Mouse (Mus musculus) small intestine, adult 2 months (tissue): ENCODE measurements around the gene Irf2bp1. TPM values are rescaled to one million over a fixed set of nuclear protein-coding genes. Genes with fewer than 3 reads are reported as not detected.

Experiments
- H3K27ac ChIP-seq: fragments of 200-500 bp; 2 replicates; pipeline ENCODE4 v1.5.1; 2012; ENCODE audit warnings: low read depth, low read length, control low read depth, inconsistent platforms; ENCODE audit not compliant: insufficient read depth
- H3K27me3 ChIP-seq: fragments of 200-500 bp; 2 replicates; pipeline ENCODE4 v1.6.1; 2012; ENCODE audit warnings: mild to moderate bottlenecking, moderate library complexity, low read length, inconsistent platforms; ENCODE audit not compliant: control insufficient read depth, insufficient read depth
- H3K36me3 ChIP-seq: fragments of 200-500 bp; 2 replicates; pipeline ENCODE4 v1.6.1; 2012; ENCODE audit warnings: mild to moderate bottlenecking, low read length, control low read depth, inconsistent platforms; ENCODE audit not compliant: control insufficient read depth, insufficient read depth
- H3K4me1 ChIP-seq: fragments of 200-500 bp; 2 replicates; pipeline ENCODE4 v1.6.1; 2012; ENCODE audit warnings: low read length, inconsistent platforms, mixed read lengths; ENCODE audit not compliant: control insufficient read depth, insufficient read depth, insufficient read length
- H3K4me3 ChIP-seq: fragments of 200-500 bp; 2 replicates; pipeline ENCODE4 v1.5.1; 2012; ENCODE audit warnings: low read depth, mild to moderate bottlenecking, control low read depth, inconsistent platforms, low read length, moderate library complexity
- CTCF ChIP-seq: fragments of 200-500 bp; IDR thresholded peaks from 2 replicates; pipeline ENCODE4 v1.5.1; 2012; ENCODE audit warnings: low read depth, mild to moderate bottlenecking, control low read depth, inconsistent platforms, low read length, moderate library complexity, mixed read lengths; ENCODE audit not compliant: insufficient replicate concordance, insufficient read length; ENCODE audit errors: extremely low read depth
- POLR2A ChIP-seq: fragments of 200-500 bp; IDR thresholded peaks from 2 replicates; pipeline ENCODE4 v1.6.1; 2012; ENCODE audit warnings: low read depth, mild to moderate bottlenecking, control low read depth, inconsistent platforms, low read length, moderate library complexity
- WGBS: fragments of 180-500 bp; shearing (Covaris S2); methylation state at CpG from one replicate; pipeline ENCODE4 v1.1.7; 2018; 5-methylcytosine and 5-hydroxymethylcytosine counted together
- polyA plus RNA-seq: library from polyadenylated mRNA; depleted of rRNA; stranded (reverse); fragments of >200 nt; gene quantifications from 2 replicates; pipeline ENCODE4 v1.2.3, GENCODE M21; 2012; rRNA removed

Gene Irf2bp1
- polyA plus RNA-seq = 17.0 and 25.8 TPM in 2 replicates

- peaks cover 7% of the 10 kb centered on the region; the same call in 1 of the 2 replicates for H3K36me3 ChIP-seq
- peaks cover 30% of the 10 kb centered on the region for H3K4me1 ChIP-seq
- under 1% methylated on average over 90 of the region's 90 CpGs for WGBS
- no peaks in the 10 kb centered on the region for H3K27me3 ChIP-seq
- TF ChIP-seq CTCF = no peak
- peak; percentile 90 for TF ChIP-seq POLR2A
- H3K4me3 ChIP-seq = peak within 1 kb of the TSS; percentile 97
- peak within 1 kb of the TSS; percentile 95 for H3K27ac ChIP-seq
Measured at GRCm38 (mm10) chr7:19003902-19004630, at the start of gene Irf2bp1. TSS of gene Irf2bp1 (plus strand) at chr7:19004044.

GRCm38 (mm10) chr7:18957569-18958383 lies 46.1 kb upstream of the Irf2bp1 start:
- 1% methylated on average over 104 of the region's 107 CpGs for WGBS
- H3K4me1 ChIP-seq = peaks cover 5% of the 10 kb centered on the region
- H3K27ac ChIP-seq = no peak overlapping the region
- H3K27me3 ChIP-seq = peaks cover 32% of the 10 kb centered on the region
- no peaks in the 10 kb centered on the region for H3K36me3 ChIP-seq
- TF ChIP-seq CTCF (no peak), POLR2A (no peak)
- peak overlapping the region; percentile 67 for H3K4me3 ChIP-seq

- H3K36me3 ChIP-seq = no peaks in the 10 kb centered on the region
- peaks cover 6% of the 10 kb centered on the region for H3K4me1 ChIP-seq
- peak overlapping the region; percentile 67 for H3K4me3 ChIP-seq
- peaks cover 38% of the 10 kb centered on the region for H3K27me3 ChIP-seq
- 4% methylated on average over 21 of the region's 21 CpGs for WGBS
- TF ChIP-seq POLR2A (no peak), CTCF (no peak)
- no peak overlapping the region for H3K27ac ChIP-seq
Measured at GRCm38 (mm10) chr7:18958384-18958766, 45.5 kb upstream of the Irf2bp1 start.

DNA sequence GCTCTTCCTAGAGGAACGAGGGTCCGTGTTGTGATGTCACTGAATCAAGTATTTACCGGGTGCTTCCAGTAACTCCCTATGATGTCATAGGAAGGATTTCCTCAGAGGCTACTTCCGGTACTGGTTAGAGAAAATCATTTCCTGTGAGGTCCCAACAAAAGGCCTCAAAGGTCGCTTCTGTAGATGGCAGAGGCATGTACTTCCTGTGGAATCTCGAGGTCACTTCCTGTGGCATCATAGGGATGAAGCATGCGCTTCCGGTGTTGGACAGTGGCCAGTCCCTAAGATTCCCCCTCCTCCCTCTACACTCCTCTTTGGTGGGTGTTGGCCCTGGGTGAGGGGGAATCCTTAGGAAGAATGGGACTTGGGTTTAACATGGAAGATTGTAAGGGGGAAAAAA lies 44.4 kb upstream of the Irf2bp1 start:
- H3K4me3 ChIP-seq = no peak overlapping the region
- peaks cover 6% of the 10 kb centered on the region for H3K4me1 ChIP-seq
- H3K36me3 ChIP-seq = no peaks in the 10 kb centered on the region
- WGBS = 45% methylated on average over 8 of the region's 8 CpGs
- TF ChIP-seq POLR2A = no peak
- TF ChIP-seq CTCF = no peak
- H3K27ac ChIP-seq = no peak overlapping the region
- peaks cover 49% of the 10 kb centered on the region for H3K27me3 ChIP-seq

DNA sequence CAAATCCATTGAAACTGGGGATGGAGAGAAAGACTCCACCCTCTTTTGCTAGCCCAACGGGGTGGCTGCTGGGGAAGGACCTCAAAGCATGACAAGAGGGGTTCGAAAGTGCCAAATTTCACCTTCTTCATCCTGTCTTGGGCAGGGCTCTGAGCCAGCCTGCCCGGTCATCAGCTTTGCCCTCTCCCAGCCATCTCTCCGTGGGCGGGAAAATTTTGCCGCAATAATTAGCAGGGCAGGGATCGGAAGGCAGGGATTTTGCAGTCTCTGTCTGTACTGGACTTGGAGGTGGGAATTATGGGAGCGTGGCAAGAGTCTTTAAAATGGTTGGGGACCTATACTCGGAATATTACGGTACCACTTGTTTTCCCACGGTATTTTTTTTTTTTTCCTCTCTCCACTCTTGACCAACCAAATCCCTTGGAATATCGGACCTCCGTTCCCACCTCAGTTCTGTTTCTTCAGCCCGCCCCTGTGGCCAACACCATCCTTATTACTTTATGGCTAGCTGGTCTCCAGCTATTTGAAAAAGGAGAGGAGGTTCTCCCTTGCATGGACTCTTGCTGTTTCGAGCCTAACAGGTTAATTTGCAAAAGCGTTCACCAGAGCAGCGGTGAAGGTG lies 41.6 kb upstream of the Irf2bp1 start:
- peaks cover 6% of the 10 kb centered on the region for H3K4me1 ChIP-seq
- peaks cover 59% of the 10 kb centered on the region for H3K27me3 ChIP-seq
- WGBS = 3% methylated on average over 17 of the region's 17 CpGs
- TF ChIP-seq POLR2A (no peak), CTCF (no peak)
- no peaks in the 10 kb centered on the region for H3K36me3 ChIP-seq
- no peak overlapping the region for H3K4me3 ChIP-seq
- H3K27ac ChIP-seq = no peak overlapping the region

GRCm38 (mm10) chr7:18962795-18963194 lies 41.0 kb upstream of the Irf2bp1 start:
- WGBS = 2% methylated on average over 20 of the region's 20 CpGs
- no peak for TF ChIP-seq POLR2A
- TF ChIP-seq CTCF = no peak
- Histone ChIP-seq H3K36me3 (no peaks in the 10 kb centered on the region), H3K4me1 (peaks cover 4% of the 10 kb centered on the region), H3K27ac (no peak overlapping the region), H3K4me3 (no peak overlapping the region), H3K27me3 (peaks cover 56% of the 10 kb centered on the region)

- 5% methylated on average over 19 of the region's 19 CpGs for WGBS
Measured at GRCm38 (mm10) chr7:18963294-18963843, 40.5 kb upstream of the Irf2bp1 start.

More at GRCm38 (mm10) chr7:18963294-18963843, 40.5 kb upstream of the Irf2bp1 start:
- no peak for TF ChIP-seq CTCF
- no peak for TF ChIP-seq POLR2A
- H3K4me3 ChIP-seq = no peak overlapping the region
- peaks cover 3% of the 10 kb centered on the region for H3K4me1 ChIP-seq
- no peak overlapping the region for H3K27ac ChIP-seq
- H3K36me3 ChIP-seq = no peaks in the 10 kb centered on the region
- H3K27me3 ChIP-seq = peaks cover 51% of the 10 kb centered on the region
